8 mouse cellular contexts compared by ENCODE assay signal in genomic region chr12:69724711-69725460, GRCm38 (mm10). TPM values are rescaled to one million over a fixed set of nuclear protein-coding genes. Genes with fewer than 3 reads are reported as not detected.
DNase-seq lines count a peak whose midpoint lies in the region; ATAC-seq and TF ChIP-seq lines count a peak whose summit lies in the region.

Gene L2hgdh (minus strand): TSS chr12:69724873.
Gene Atp5s (plus strand): TSS chr12:69724950.

- peak; percentile 93 for DNase-seq in CD4-positive helper T cell, adult 2 months (ENCODE audit: low read depth, low spot score)
- DNase-seq in brain, embryonic 18.5 days (ENCODE audit: low read depth, low spot score): peak; percentile 79
- peak; percentile 98 for DNase-seq in kidney, postnatal 0 days (ENCODE audit: low spot score)
- peak; percentile 98 for DNase-seq in liver, embryonic 11.5 days (ENCODE audit: low spot score)
- DNase-seq in naive thymus-derived CD4-positive, alpha-beta T cell, adult 2 months (ENCODE audit: low read depth): peak; percentile 93

- peaks cover 4% of the 10 kb centered on the region for H3K36me3 ChIP-seq in heart, embryonic 12.5 days
- H3K36me3 ChIP-seq in kidney, postnatal 0 days (ENCODE audit: insufficient read depth, low read length): no peaks in the 10 kb centered on the region
- peaks cover 12% of the 10 kb centered on the region for H3K36me3 ChIP-seq in liver, embryonic 11.5 days (ENCODE audit: control insufficient read depth, insufficient read depth, low read length)
- no peaks in the 10 kb centered on the region; the same call in 1 of the 2 replicates for H3K36me3 ChIP-seq in stomach, embryonic 14.5 days (ENCODE audit: control insufficient read depth, insufficient read depth, low read length)

- TF ChIP-seq CTCF in kidney, postnatal 0 days (IDR thresholded peaks at IDR 0.05; ENCODE audit: low read depth): 0 out of 2 replicates have a peak, but pooled peaks have one; percentile 5

- H3K9me3 ChIP-seq in heart, embryonic 12.5 days (replicated peaks): no peaks in the 10 kb centered on the region
- H3K9me3 ChIP-seq in kidney, postnatal 0 days (replicated peaks; ENCODE audit: low read length): no peaks in the 10 kb centered on the region
- peaks cover under 1% of the 10 kb centered on the region for H3K9me3 ChIP-seq in liver, embryonic 11.5 days (ENCODE audit: control insufficient read depth, low read length)
- peaks cover 2% of the 10 kb centered on the region; the same call in 1 of the 2 replicates for H3K9me3 ChIP-seq in stomach, embryonic 14.5 days (ENCODE audit: control insufficient read depth, low read depth, low read length)

- H3K27ac ChIP-seq in heart, embryonic 12.5 days (ENCODE audit: poor library complexity, severe bottlenecking): peak within 1 kb of the TSS; percentile 92
- H3K27ac ChIP-seq in kidney, postnatal 0 days: peak within 1 kb of the TSS; percentile 91
- peak within 1 kb of the TSS; percentile 87 for H3K27ac ChIP-seq in liver, embryonic 11.5 days (ENCODE audit: low read depth, low read length)
- H3K27ac ChIP-seq in stomach, embryonic 14.5 days (ENCODE audit: low read length): peak within 1 kb of the TSS; percentile 79

- ATAC-seq in erythroid progenitor cell, adult 5-6 weeks (replicated peaks; ENCODE audit: low FRiP score, poor library complexity, severe bottlenecking): peak; percentile 95
- ATAC-seq in heart, embryonic 12.5 days (ENCODE audit: insufficient number of reproducible peaks, low FRiP score): peak; percentile 98
- peak; percentile 96 for ATAC-seq in kidney, postnatal 0 days (replicated peaks; ENCODE audit: low FRiP score, low read depth)
- peak; percentile 93 for ATAC-seq in liver, embryonic 11.5 days (replicated peaks; ENCODE audit: low FRiP score)
- ATAC-seq in stomach, embryonic 14.5 days (ENCODE audit: insufficient number of reproducible peaks, insufficient read depth, low FRiP score, low read depth): peak; percentile 96

- peak within 1 kb of the TSS; percentile 64 for H3K4me3 ChIP-seq in heart, embryonic 12.5 days
- H3K4me3 ChIP-seq in kidney, postnatal 0 days (replicated peaks; ENCODE audit: low read depth, low read length): peak within 1 kb of the TSS; percentile 67
- H3K4me3 ChIP-seq in liver, embryonic 11.5 days (ENCODE audit: low read depth, low read length): peak within 1 kb of the TSS; percentile 82
- H3K4me3 ChIP-seq in stomach, embryonic 14.5 days (ENCODE audit: low read depth, low read length): peak within 1 kb of the TSS; percentile 75

- H3K9ac ChIP-seq in heart, embryonic 12.5 days: peak within 1 kb of the TSS; percentile 81
- peak within 1 kb of the TSS; percentile 73 for H3K9ac ChIP-seq in kidney, postnatal 0 days (ENCODE audit: low read depth, low read length)
- H3K9ac ChIP-seq in liver, embryonic 11.5 days (ENCODE audit: low read depth, low read length): peak within 1 kb of the TSS; percentile 78
- H3K9ac ChIP-seq in stomach, embryonic 14.5 days (replicated peaks; ENCODE audit: low read depth, low read length): peak within 1 kb of the TSS; percentile 67

- peaks cover 17% of the 10 kb centered on the region for H3K4me1 ChIP-seq in heart, embryonic 12.5 days (replicated peaks)
- no peaks in the 10 kb centered on the region; the same call in 1 of the 2 replicates for H3K4me1 ChIP-seq in kidney, postnatal 0 days (replicated peaks; ENCODE audit: insufficient read depth, low read length)
- peaks cover 8% of the 10 kb centered on the region for H3K4me1 ChIP-seq in liver, embryonic 11.5 days (replicated peaks; ENCODE audit: control insufficient read depth, insufficient read depth, low read length)
- H3K4me1 ChIP-seq in stomach, embryonic 14.5 days (ENCODE audit: control insufficient read depth, insufficient read depth, low read length): peaks cover 8% of the 10 kb centered on the region; the same call in 1 of the 2 replicates

- no peaks in the 10 kb centered on the region for H3K27me3 ChIP-seq in heart, embryonic 12.5 days (replicated peaks)
- H3K27me3 ChIP-seq in kidney, postnatal 0 days (ENCODE audit: insufficient read depth, low read length): no peaks in the 10 kb centered on the region
- H3K27me3 ChIP-seq in liver, embryonic 11.5 days (replicated peaks; ENCODE audit: control insufficient read depth, insufficient read depth, low read length): no peaks in the 10 kb centered on the region
- H3K27me3 ChIP-seq in stomach, embryonic 14.5 days (ENCODE audit: control insufficient read depth, insufficient read depth, low read length): no peaks in the 10 kb centered on the region

- H3K4me2 ChIP-seq in heart, embryonic 12.5 days: peak within 1 kb of the TSS; percentile 85
- peak within 1 kb of the TSS; percentile 92 for H3K4me2 ChIP-seq in kidney, postnatal 0 days (ENCODE audit: low read length)
- peak within 1 kb of the TSS; percentile 95 for H3K4me2 ChIP-seq in liver, embryonic 11.5 days
- H3K4me2 ChIP-seq in stomach, embryonic 14.5 days (replicated peaks; ENCODE audit: low read depth, low read length): peak within 1 kb of the TSS; percentile 86

- under 1% methylated on average over 60 of the region's 60 CpGs for WGBS in heart, embryonic 12.5 days
- WGBS in kidney, postnatal 0 days: under 1% methylated on average over 60 of the region's 60 CpGs
- WGBS in liver, embryonic 11.5 days: under 1% methylated on average over 60 of the region's 60 CpGs
- WGBS in stomach, embryonic 14.5 days: under 1% methylated on average over 57 of the region's 60 CpGs

RNA-seq across cellular contexts. Expression of gene L2hgdh, which starts in this region (rescaled TPM):
- 3.2 and 8.8 TPM in 2 replicates for total RNA-seq in erythroid progenitor cell, adult 5-6 weeks (2015; ENCODE audit: low replicate concordance)
- 4.1 and 7.7 TPM in 2 replicates for total RNA-seq in erythroid progenitor cell, adult 5-6 weeks (2017; ENCODE audit: low replicate concordance)
- 19.5 and 20.8 TPM in 2 replicates for polyA plus RNA-seq in heart, embryonic 12.5 days (2016; fragmentation: Nextera tagmentation; extraction: Ambion mirVana)
- polyA plus RNA-seq in kidney, postnatal 0 days (2015; fragmentation: Nextera tagmentation; extraction: Ambion mirVana): 20.0 and 21.1 TPM in 2 replicates
- 25.0 and 26.8 TPM in 2 replicates for polyA plus RNA-seq in liver, embryonic 11.5 days (2014; fragmentation: Nextera tagmentation; extraction: Ambion mirVana)
- polyA plus RNA-seq in stomach, embryonic 14.5 days (2014; fragmentation: Nextera tagmentation; extraction: Ambion mirVana): 18.3 and 19.6 TPM in 2 replicates

RNA-seq across cellular contexts. Expression of gene Atp5s, which starts in this region (rescaled TPM):
- total RNA-seq in erythroid progenitor cell, adult 5-6 weeks (2015; ENCODE audit: low replicate concordance): 14.4 and 32.7 TPM in 2 replicates
- total RNA-seq in erythroid progenitor cell, adult 5-6 weeks (2017; ENCODE audit: low replicate concordance): 8.8 and 22.2 TPM in 2 replicates
- polyA plus RNA-seq in heart, embryonic 12.5 days (2016; fragmentation: Nextera tagmentation; extraction: Ambion mirVana): 31.1 and 31.2 TPM in 2 replicates
- 29.5 and 32.9 TPM in 2 replicates for polyA plus RNA-seq in kidney, postnatal 0 days (2015; fragmentation: Nextera tagmentation; extraction: Ambion mirVana)
- polyA plus RNA-seq in liver, embryonic 11.5 days (2014; fragmentation: Nextera tagmentation; extraction: Ambion mirVana): 30.0 and 34.3 TPM in 2 replicates
- polyA plus RNA-seq in stomach, embryonic 14.5 days (2014; fragmentation: Nextera tagmentation; extraction: Ambion mirVana): 33.6 and 37.2 TPM in 2 replicates

Comparison
In these comparisons a context has a peak if more than half of its experiments do, and no peak if none do; other contexts are left out.
1. Peak in every context shown above with its lines: DNase-seq, ATAC-seq, H3K4me3 ChIP-seq and H3K27ac ChIP-seq.